Mouse (Mus musculus) lung, embryonic 14.5 days (tissue): ENCODE results near the gene Lgals12. TPM values are rescaled to one million over a fixed set of nuclear protein-coding genes. Genes with fewer than 3 reads are reported as not detected.
A peak's percentile ranks its signal among the peaks of the same experiment; 100 is the strongest.

Experiments used
- ATAC-seq: fragments of 200-750 bp; cut with Nextera tagmentation; 2 replicates; pipeline ENCODE4 v1.8.0; 2017; ENCODE audit warnings: mild to moderate bottlenecking, moderate TSS enrichment, moderate library complexity; ENCODE audit not compliant: insufficient read depth
- DNase-seq: peaks from one replicate; pipeline ENCODE4 v3.0.0-alpha.2; 2015
- H3K27ac ChIP-seq: fragments of 300-500 bp; sonication (generic); 2 replicates; pipeline ENCODE4 v1.5.1; 2014; ENCODE audit warnings: low read depth, mild to moderate bottlenecking, moderate library complexity
- H3K27me3 ChIP-seq: fragments of 300-500 bp; sonication (generic); 2 replicates; pipeline ENCODE4 v1.6.1; 2014; ENCODE audit warnings: low read length, control low read depth; ENCODE audit not compliant: insufficient read depth
- H3K36me3 ChIP-seq: fragments of 300-500 bp; sonication (generic); 2 replicates; pipeline ENCODE4 v1.6.1; 2014; ENCODE audit warnings: control low read depth; ENCODE audit not compliant: insufficient read depth
- H3K4me1 ChIP-seq: fragments of 300-500 bp; sonication (generic); 2 replicates; pipeline ENCODE4 v1.6.1; 2014; ENCODE audit warnings: antibody characterized with exemption, control low read depth; ENCODE audit not compliant: insufficient read depth
- H3K4me2 ChIP-seq: fragments of 300-500 bp; sonication (generic); 2 replicates; pipeline ENCODE4 v1.6.1; 2014; ENCODE audit warnings: mild to moderate bottlenecking
- H3K4me3 ChIP-seq: fragments of 300-500 bp; sonication (generic); 2 replicates; pipeline ENCODE4 v1.5.1; 2014; ENCODE audit warnings: low read depth, low read length
- H3K9ac ChIP-seq: fragments of 300-500 bp; sonication (generic); 2 replicates; pipeline ENCODE4 v1.6.1; 2014
- H3K9me3 ChIP-seq: fragments of 300-500 bp; sonication (generic); 2 replicates; pipeline ENCODE4 v1.6.1; 2016; ENCODE audit warnings: low read depth, low read length, control low read depth
- CTCF ChIP-seq: IDR thresholded peaks from 2 replicates; pipeline ENCODE4 v1.5.1; 2016; ENCODE audit warnings: antibody characterized with exemption, low read depth
- WGBS: fragments of 180-500 bp; shearing (Covaris S2); extraction: QIAGEN DNeasy Blood & Tissue Kit; methylation state at CpG from one replicate; pipeline ENCODE4 v1.1.7; 2014; 5-methylcytosine and 5-hydroxymethylcytosine counted together
- polyA plus RNA-seq: library from polyadenylated mRNA; unstranded; fragments of >200 nt; fragmentation: Nextera tagmentation; extraction: Ambion mirVana; gene quantifications from 2 replicates; pipeline ENCODE4 v1.2.1, GENCODE M21; 2014

Lgals12 gene
- polyA plus RNA-seq, 1 experiment from 2014 or later = 1.5 TPM

- WGBS = 89% methylated on average over 1 of the region's 1 CpGs
- no peak for ATAC-seq
- no peak overlapping the region for H3K4me2 ChIP-seq
Measured at GRCm38 (mm10) chr19:7556641-7557040, 50.4 kb downstream of the Lgals12 start.

GRCm38 (mm10) chr19:7554881-7555280 lies 52.1 kb downstream of the Lgals12 start:
- 52% methylated on average over 4 of the region's 4 CpGs for WGBS
- no peak overlapping the region for H3K4me3 ChIP-seq
- H3K4me2 ChIP-seq = no peak overlapping the region
- no peak for DNase-seq
- no peak overlapping the region for H3K27ac ChIP-seq
- H3K27me3 ChIP-seq = no peaks in the 10 kb centered on the region
- H3K36me3 ChIP-seq = no peaks in the 10 kb centered on the region
- TF ChIP-seq CTCF = no peak
- no peaks in the 10 kb centered on the region for H3K4me1 ChIP-seq
- no peak for ATAC-seq
- H3K9ac ChIP-seq = no peak overlapping the region
- H3K9me3 ChIP-seq = no peaks in the 10 kb centered on the region

More at GRCm38 (mm10) chr19:7556641-7557040, 50.4 kb downstream of the Lgals12 start:
- Histone ChIP-seq H3K4me3 (no peak overlapping the region), H3K9ac (no peak overlapping the region), H3K27ac (no peak overlapping the region), H3K4me1 (no peaks in the 10 kb centered on the region), H3K9me3 (no peaks in the 10 kb centered on the region), H3K36me3 (no peaks in the 10 kb centered on the region), H3K27me3 (no peaks in the 10 kb centered on the region)
- no peak for TF ChIP-seq CTCF
- DNase-seq = no peak

GRCm38 (mm10) chr19:7553441-7553840 lies 53.6 kb downstream of the Lgals12 start:
- Histone ChIP-seq H3K9ac (no peak overlapping the region), H3K36me3 (no peaks in the 10 kb centered on the region), H3K9me3 (no peaks in the 10 kb centered on the region), H3K4me3 (no peak overlapping the region), H3K27me3 (no peaks in the 10 kb centered on the region), H3K27ac (no peak overlapping the region), H3K4me1 (no peaks in the 10 kb centered on the region), H3K4me2 (no peak overlapping the region)
- DNase-seq (no peak), ATAC-seq (no peak)
- no peak for TF ChIP-seq CTCF

- no peak for DNase-seq
- WGBS = 43% methylated on average over 2 of the region's 2 CpGs
- H3K9ac ChIP-seq = no peak overlapping the region
- no peak for ATAC-seq
- peak overlapping the region; percentile 2; the same call in 1 of the 2 replicates for H3K27ac ChIP-seq
- H3K36me3 ChIP-seq = no peaks in the 10 kb centered on the region
- H3K4me2 ChIP-seq = no peak overlapping the region
- H3K4me3 ChIP-seq = no peak overlapping the region
- no peaks in the 10 kb centered on the region for H3K27me3 ChIP-seq
- no peak for TF ChIP-seq CTCF
- no peaks in the 10 kb centered on the region for H3K9me3 ChIP-seq
- no peaks in the 10 kb centered on the region for H3K4me1 ChIP-seq
Measured at GRCm38 (mm10) chr19:7552301-7552673, 54.7 kb downstream of the Lgals12 start.

- no peak overlapping the region for H3K4me3 ChIP-seq
- H3K36me3 ChIP-seq = no peaks in the 10 kb centered on the region
- ATAC-seq (peak; percentile 81), DNase-seq (peak; percentile 68)
- no peaks in the 10 kb centered on the region for H3K4me1 ChIP-seq
- H3K27me3 ChIP-seq = no peaks in the 10 kb centered on the region
- 0 out of 2 replicates have a peak overlapping the region, but pooled peaks have one; percentile 7 for H3K4me2 ChIP-seq
- H3K9ac ChIP-seq = no peak overlapping the region
- 24% methylated on average over 4 of the region's 4 CpGs for WGBS
- peak overlapping the region; percentile 3; the same call in 1 of the 2 replicates for H3K27ac ChIP-seq
- no peak for TF ChIP-seq CTCF
- H3K9me3 ChIP-seq = no peaks in the 10 kb centered on the region
Measured at GRCm38 (mm10) chr19:7551550-7552300, 55.3 kb downstream of the Lgals12 start.

GRCm38 (mm10) chr19:7548924-7549323 lies 58.1 kb downstream of the Lgals12 start:
- ATAC-seq = no peak
- Histone ChIP-seq H3K4me2 (no peak overlapping the region), H3K27me3 (no peaks in the 10 kb centered on the region), H3K36me3 (no peaks in the 10 kb centered on the region), H3K9me3 (no peaks in the 10 kb centered on the region; the same call in 1 of the 2 replicates), H3K4me3 (no peak overlapping the region), H3K9ac (no peak overlapping the region), H3K27ac (no peak overlapping the region), H3K4me1 (no peaks in the 10 kb centered on the region)
- DNase-seq = no peak
- TF ChIP-seq CTCF = no peak
- WGBS = 90% methylated on average over 3 of the region's 3 CpGs

Other genes with a start within 250 kb of the Lgals12 start
- 18.6 and 26.8 TPM in 2 replicates for gene Spindoc, start 224.2 kb downstream of the Lgals12 start, polyA plus RNA-seq
- 8.6 and 9.5 TPM in 2 replicates for gene 2700081O15Rik, start 189.6 kb downstream of the Lgals12 start, polyA plus RNA-seq
- 107 and 112 TPM in 2 replicates for gene Rtn3, start 123.9 kb downstream of the Lgals12 start, polyA plus RNA-seq
- gene Atl3, start 113.2 kb downstream of the Lgals12 start, polyA plus RNA-seq = 20.8 and 25.0 TPM in 2 replicates
- 10.4 and 12.5 TPM in 2 replicates for gene Pla2g16, start 49.7 kb downstream of the Lgals12 start, polyA plus RNA-seq
- not detected in 2 replicates for gene Hrasls5, start 5.3 kb upstream of the Lgals12 start, polyA plus RNA-seq
- gene Slc22a19, start 104.1 kb upstream of the Lgals12 start, polyA plus RNA-seq = 0.21 TPM in 1 of 2 replicates, not detected in the other
- gene Slc22a26, start 195.5 kb upstream of the Lgals12 start, polyA plus RNA-seq = not detected in 2 replicates